Mouse (Mus musculus): ENCODE data around the gene Primpol. TPM values are rescaled to one million over a fixed set of nuclear protein-coding genes. Genes with fewer than 3 reads are reported as not detected.

Gene Primpol
- polyA plus RNA-seq, 1 experiment from 2014 or later, result 15.8 TPM

GRCm38 (mm10) chr8:46529508-46529907 is 87.5 kb downstream of the Primpol start:
- H3K4me3 ChIP-seq (ENCODE audit: low read depth, low read length), result no peak overlapping the region
- ATAC-seq (ENCODE audit: insufficient number of reproducible peaks, insufficient read depth, low FRiP score, low read depth), result no peak
- H3K9ac ChIP-seq (replicated peaks; ENCODE audit: low read depth, low read length), result no peak overlapping the region
- WGBS, result 69% methylated on average over 4 of the region's 4 CpGs
- no peaks in the 10 kb centered on the region for H3K9me3 ChIP-seq (ENCODE audit: control insufficient read depth, low read depth, low read length)
- H3K4me1 ChIP-seq (ENCODE audit: control insufficient read depth, insufficient read depth, low read length), result no peaks in the 10 kb centered on the region; the same call in 1 of the 2 replicates
- 0 out of 2 replicates have a peak, but pooled peaks cover 6% of the 10 kb centered on the region for H3K36me3 ChIP-seq (ENCODE audit: control insufficient read depth, insufficient read depth, low read length)
- H3K27me3 ChIP-seq (ENCODE audit: control insufficient read depth, insufficient read depth, low read length), result no peaks in the 10 kb centered on the region
- H3K4me2 ChIP-seq (replicated peaks; ENCODE audit: low read depth, low read length), result no peak overlapping the region
- H3K27ac ChIP-seq (ENCODE audit: low read length), result no peak overlapping the region

- Histone ChIP-seq H3K9me3 (ENCODE audit: control insufficient read depth, low read depth, low read length) (no peaks in the 10 kb centered on the region), H3K9ac (replicated peaks; ENCODE audit: low read depth, low read length) (no peak overlapping the region), H3K27me3 (ENCODE audit: control insufficient read depth, insufficient read depth, low read length) (no peaks in the 10 kb centered on the region), H3K36me3 (ENCODE audit: control insufficient read depth, insufficient read depth, low read length) (0 out of 2 replicates have a peak, but pooled peaks cover 4% of the 10 kb centered on the region), H3K4me3 (ENCODE audit: low read depth, low read length) (no peak overlapping the region), H3K27ac (ENCODE audit: low read length) (no peak overlapping the region), H3K4me1 (ENCODE audit: control insufficient read depth, insufficient read depth, low read length) (no peaks in the 10 kb centered on the region; the same call in 1 of the 2 replicates), H3K4me2 (replicated peaks; ENCODE audit: low read depth, low read length) (no peak overlapping the region)
- peak; percentile 31; the same call in 1 of the 2 replicates for ATAC-seq (ENCODE audit: insufficient number of reproducible peaks, insufficient read depth, low FRiP score, low read depth)
- WGBS, result 59% methylated on average over 10 of the region's 10 CpGs
Observed at GRCm38 (mm10) chr8:46526821-46527220, 90.2 kb downstream of the Primpol start.

- H3K27me3 ChIP-seq (ENCODE audit: control insufficient read depth, insufficient read depth, low read length), result no peaks in the 10 kb centered on the region
- no peak overlapping the region for H3K4me3 ChIP-seq (ENCODE audit: low read depth, low read length)
- WGBS, result 88% methylated on average over 8 of the region's 8 CpGs
- no peaks in the 10 kb centered on the region for H3K9me3 ChIP-seq (ENCODE audit: control insufficient read depth, low read depth, low read length)
- H3K9ac ChIP-seq (replicated peaks; ENCODE audit: low read depth, low read length), result no peak overlapping the region
- no peak for ATAC-seq (ENCODE audit: insufficient number of reproducible peaks, insufficient read depth, low FRiP score, low read depth)
- no peak overlapping the region for H3K4me2 ChIP-seq (replicated peaks; ENCODE audit: low read depth, low read length)
- H3K4me1 ChIP-seq (ENCODE audit: control insufficient read depth, insufficient read depth, low read length), result no peaks in the 10 kb centered on the region; the same call in 1 of the 2 replicates
- no peak overlapping the region for H3K27ac ChIP-seq (ENCODE audit: low read length)
- H3K36me3 ChIP-seq (ENCODE audit: control insufficient read depth, insufficient read depth, low read length), result no peaks in the 10 kb centered on the region
Observed at GRCm38 (mm10) chr8:46526098-46526497, 90.9 kb downstream of the Primpol start.

Other genes with a start within 250 kb of the Primpol start
- gene Acsl1, start 146.2 kb downstream of the Primpol start, polyA plus RNA-seq (2014; fragmentation: Nextera tagmentation; extraction: Ambion mirVana), result 17.8 and 18.8 TPM in 2 replicates
- gene Cenpu, start 65.2 kb downstream of the Primpol start, polyA plus RNA-seq (2014; fragmentation: Nextera tagmentation; extraction: Ambion mirVana), result 14.4 and 15.3 TPM in 2 replicates
- 53.9 and 56.0 TPM in 2 replicates for gene Casp3, start 79 bp upstream of the Primpol start, polyA plus RNA-seq (2014; fragmentation: Nextera tagmentation; extraction: Ambion mirVana)
- 23.2 and 24.7 TPM in 2 replicates for gene Irf2, start 122.5 kb upstream of the Primpol start, polyA plus RNA-seq (2014; fragmentation: Nextera tagmentation; extraction: Ambion mirVana)